Mouse (Mus musculus) frontal cortex, adult 2 months (tissue): Measurements from ENCODE around the gene Vwa7. TPM values are rescaled to one million over a fixed set of nuclear protein-coding genes. Genes with fewer than 3 reads are reported as not detected.
"Not testable (repeated sequence)": the region's sequence is repeated elsewhere in the genome, so short reads cannot be mapped to it uniquely, and the experiment has no call there.

Source experiments
- DNase-seq, 2 experiments: peaks; one replicate each; pipeline ENCODE4 v3.0.0; 2022; ENCODE audit warnings: low spot score in 1 of 2; ENCODE audit errors: extremely low spot score in 1 of 2
- polyA plus RNA-seq: library from polyadenylated mRNA; depleted of rRNA; stranded (reverse); fragments of >200 nt; gene quantifications from 2 replicates; pipeline ENCODE4 v1.2.3, GENCODE M21; 2012

The Vwa7 gene
- polyA plus RNA-seq, 1 experiment: 0.48 TPM

DNA sequence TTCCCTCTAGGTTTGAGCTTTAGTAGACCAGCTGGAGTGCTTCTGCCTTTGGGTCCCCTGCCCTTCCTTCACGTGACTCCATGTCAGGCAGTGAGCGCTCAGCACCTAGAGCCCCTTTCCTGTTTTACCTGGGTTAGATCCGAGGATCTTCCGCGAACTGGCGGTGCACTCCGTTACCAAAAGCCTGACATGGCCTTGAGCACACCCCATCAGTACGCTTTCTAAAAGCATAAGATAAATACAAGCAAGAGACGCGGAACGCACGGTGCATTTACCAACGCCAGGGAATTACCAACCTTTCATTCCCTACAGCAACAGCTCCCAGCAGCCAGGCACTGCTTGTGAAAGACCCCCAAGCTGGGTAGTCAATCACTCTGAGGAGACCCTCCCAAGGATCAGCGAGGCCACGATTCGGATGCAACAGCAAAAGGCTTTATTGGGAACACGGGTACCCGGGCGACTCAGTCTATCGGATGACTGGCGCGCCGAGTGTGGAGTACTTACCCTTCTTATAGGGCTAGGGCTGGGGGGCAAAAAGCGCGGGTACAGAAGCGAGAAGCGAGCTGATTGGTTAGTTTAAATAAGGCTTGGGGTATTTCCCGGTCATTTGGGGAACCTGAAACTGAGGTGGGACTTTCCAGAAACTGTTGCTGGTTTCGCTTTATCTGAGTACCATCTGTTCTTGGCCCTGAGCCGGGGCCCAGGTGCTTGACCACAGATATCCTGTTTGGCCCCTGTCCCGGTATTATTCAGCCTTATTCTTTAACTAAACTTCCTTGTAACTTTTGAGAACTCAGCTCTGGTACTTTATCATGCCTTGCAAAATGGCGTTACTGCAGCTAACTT, 16.3 kb upstream of the Vwa7 start:
- DNase-seq: not testable (repeated sequence)

- peak; percentile 33 to 73 for DNase-seq
Observed at GRCm38 (mm10) chr17:35000717-35001451, 15.5 kb upstream of the Vwa7 start, which contains the start of gene Vars. Vars (plus strand) TSS chr17:35000987.

GRCm38 (mm10) chr17:35001452-35002152, 14.8 kb upstream of the Vwa7 start:
- peak in 1 of 2 experiments; percentile 56 for DNase-seq

GRCm38 (mm10) chr17:35002153-35002865, 14.1 kb upstream of the Vwa7 start:
- no peak for DNase-seq

DNA sequence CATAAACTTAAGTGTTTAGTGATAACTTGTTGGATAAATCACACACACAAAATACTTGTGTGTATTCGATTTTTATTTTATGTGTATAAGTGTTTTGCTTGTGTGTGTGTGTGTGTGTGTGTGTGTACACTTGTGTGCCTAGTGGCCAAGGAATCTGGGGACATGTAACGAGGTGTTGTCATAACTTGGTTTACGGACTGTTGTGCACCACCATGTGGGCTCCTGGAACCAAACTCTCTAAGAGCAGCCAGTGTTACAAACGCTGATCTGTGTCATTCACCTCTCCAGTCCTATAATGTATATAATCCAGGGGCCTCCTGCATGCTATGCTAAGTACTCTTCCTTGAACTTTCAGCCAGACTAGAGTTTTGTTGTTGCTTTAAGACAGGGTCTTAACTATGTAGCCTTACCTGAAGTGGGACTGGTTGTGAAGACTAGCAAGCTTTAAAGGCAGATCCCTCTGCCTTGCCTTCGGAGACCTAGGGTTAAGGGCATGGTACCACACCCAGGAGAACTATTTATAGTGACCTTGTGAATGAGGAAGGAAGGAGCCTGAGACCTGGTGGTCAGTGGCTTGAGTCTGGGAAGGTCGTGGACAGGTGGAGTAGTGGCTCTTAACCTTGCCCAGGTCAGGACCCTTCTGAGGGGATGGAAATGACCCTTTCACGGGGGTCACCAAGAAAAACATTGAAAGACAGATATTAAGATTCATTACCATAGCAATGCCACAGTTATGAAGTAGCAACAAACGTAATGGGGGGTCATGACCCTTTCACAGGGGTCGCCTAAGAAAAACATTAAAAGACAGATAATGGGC, 13.1 kb upstream of the Vwa7 start:
- no peak for DNase-seq

GRCm38 (mm10) chr17:35004075-35004717, 12.2 kb upstream of the Vwa7 start:
- no peak for DNase-seq

- no peak for DNase-seq
Observed at GRCm38 (mm10) chr17:35005158-35005557, 11.2 kb upstream of the Vwa7 start.

- not testable (repeated sequence) for DNase-seq
Observed at GRCm38 (mm10) chr17:35005902-35006301, 10.5 kb upstream of the Vwa7 start.

DNA sequence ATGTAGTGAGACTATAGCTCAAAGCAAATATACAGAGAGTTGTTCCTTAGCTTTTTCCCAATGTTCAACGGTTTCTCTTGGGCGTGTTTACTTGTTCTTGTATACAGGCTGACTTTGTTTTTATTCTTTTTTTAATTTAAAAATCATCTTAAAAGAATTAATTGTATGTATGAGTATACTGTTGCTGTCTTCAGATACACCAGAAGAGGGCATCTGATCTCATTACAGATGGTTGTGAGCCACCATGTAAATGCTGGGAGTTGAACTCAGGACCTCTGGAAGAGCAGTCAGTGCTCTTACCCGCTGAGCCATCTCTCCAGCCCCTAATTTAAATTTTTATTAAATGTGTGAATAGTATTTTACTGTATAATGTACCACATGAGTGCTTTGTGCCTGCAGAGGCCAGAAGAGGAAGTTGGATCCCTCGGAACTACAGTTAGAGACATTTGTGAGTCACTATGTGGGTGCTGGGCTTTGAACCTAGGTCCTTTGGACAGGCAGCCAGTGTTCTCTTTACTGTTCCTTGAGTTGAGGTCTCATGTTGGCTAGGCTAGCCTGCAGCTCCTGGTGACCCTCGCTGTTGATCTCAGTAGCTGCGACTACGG, 8.9 kb upstream of the Vwa7 start:
- DNase-seq: no peak

DNA sequence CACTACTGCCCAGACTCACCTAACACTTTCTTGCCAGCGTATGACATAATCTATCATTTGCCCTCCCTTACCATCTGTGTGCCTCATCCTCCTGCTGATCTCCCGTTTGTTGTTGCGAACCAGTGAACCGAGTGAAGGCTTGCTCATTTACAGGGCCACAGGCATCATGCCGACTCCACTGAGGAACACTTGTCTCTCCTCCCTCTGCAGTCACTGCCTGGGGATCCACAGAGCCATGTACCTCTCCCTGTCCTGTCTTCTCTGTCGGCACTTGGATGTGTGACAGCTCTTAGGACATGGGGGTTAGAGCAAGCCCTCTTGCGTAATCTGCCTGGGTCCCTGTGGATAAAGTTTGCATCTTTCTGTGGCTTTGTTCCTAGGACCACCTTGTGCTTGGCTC, 6.8 kb upstream of the Vwa7 start:
- no peak for DNase-seq

DNA sequence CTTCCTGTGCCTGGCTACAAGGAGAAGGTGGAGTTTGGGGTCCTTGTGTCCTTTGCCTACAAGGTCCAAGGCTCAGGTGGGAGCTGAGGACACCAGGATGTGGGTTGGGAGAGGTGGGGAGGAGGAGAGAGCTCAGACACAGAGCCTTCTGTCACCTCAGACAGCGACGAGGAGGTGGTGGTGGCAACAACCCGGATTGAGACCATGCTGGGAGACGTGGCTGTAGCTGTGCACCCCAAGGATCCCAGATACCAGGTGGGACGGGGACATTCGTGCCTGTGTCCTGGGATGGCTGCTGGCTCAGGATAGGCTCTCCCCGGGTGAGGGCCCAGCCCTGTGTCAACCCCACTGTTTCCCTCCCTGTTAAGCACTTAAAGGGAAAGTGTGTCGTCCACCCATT, 4.9 kb upstream of the Vwa7 start:
- no peak for DNase-seq

GRCm38 (mm10) chr17:35012430-35012829, 3.9 kb upstream of the Vwa7 start:
- DNase-seq: no peak

DNA sequence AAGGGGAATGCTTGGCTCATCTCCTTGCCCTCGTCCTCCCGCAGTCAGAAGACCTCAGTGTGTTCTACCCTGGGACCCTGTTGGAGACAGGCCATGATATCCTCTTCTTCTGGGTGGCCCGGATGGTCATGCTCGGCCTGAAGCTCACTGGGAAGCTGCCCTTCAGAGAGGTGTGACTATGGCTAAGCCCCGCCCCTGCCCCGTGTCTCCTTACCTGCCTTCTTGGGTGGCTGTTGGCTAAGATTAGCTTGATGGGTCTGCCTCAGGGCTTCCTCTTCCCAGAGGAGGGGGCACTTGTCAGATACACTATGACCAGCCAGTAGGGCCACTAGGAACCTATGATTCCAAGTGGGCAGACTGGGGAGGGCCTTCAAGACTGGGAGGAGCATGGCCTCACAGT, 3.2 kb upstream of the Vwa7 start:
- DNase-seq: no peak

DNA sequence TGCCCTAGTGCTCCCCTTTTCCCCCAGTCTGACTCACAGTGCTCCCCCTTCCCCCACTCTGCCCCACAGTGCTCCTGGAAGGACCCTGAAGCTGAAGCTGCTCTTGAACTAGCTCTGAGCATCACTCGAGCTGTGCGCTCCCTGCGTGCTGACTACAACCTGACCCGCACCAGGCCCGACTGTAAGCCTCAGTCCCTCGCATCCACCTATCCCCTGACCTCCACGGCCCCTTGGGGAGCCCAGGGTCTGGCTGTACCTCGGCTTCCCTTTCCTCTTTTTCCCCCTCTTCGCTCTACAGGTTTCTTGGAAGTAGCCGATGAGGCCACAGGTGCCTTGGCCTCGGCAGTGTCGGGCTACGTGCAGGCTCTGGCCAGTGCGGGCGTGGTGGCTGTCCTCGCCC, 1.1 kb upstream of the Vwa7 start:
- no peak for DNase-seq

DNA sequence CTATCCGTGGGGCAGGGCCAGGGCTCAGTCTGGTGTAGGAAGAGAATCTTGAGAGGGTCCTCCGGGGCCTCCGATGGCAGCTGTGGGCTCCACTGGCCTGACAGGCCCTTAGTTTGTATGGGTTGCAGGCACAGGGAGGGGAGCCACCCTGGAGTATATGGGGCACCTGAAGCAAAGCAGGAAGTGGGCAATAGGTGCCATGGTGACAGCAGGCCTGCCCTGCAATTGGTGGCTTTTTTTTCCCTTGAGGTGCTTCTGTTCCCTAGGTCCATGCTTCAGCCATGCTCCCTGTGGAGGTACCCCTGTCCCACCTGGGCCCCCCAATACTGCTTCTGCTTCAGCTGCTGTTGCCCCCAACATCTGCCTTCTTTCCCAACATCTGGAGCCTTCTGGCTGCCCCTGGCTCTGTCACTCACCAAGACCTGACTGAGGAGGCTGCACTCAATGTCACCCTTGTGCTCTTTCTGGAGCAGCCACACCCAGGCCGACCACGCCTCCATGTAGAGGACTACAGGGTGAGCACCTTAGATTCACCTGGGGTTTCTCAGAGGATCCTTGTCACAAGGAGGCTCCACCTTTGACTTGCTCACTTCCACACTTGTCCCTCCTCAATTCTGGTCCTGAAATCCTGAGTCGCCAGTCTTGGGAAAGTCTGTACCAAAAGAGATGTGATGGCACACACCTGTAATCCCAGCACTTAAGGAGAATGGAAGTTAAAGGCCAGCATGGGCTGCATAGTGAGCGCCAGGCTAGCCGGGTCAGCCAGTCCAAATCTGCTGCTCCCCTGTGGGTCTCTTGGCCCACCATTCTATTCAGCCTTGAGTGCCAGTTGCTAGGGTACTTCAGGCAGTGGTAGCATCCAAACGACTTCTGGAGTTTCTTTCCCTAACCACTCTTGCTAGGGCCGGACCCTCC, 669 bp downstream of the Vwa7 start:
- DNase-seq: no peak

GRCm38 (mm10) chr17:35017706-35018030, 1.3 kb downstream of the Vwa7 start:
- DNase-seq: no peak

DNA sequence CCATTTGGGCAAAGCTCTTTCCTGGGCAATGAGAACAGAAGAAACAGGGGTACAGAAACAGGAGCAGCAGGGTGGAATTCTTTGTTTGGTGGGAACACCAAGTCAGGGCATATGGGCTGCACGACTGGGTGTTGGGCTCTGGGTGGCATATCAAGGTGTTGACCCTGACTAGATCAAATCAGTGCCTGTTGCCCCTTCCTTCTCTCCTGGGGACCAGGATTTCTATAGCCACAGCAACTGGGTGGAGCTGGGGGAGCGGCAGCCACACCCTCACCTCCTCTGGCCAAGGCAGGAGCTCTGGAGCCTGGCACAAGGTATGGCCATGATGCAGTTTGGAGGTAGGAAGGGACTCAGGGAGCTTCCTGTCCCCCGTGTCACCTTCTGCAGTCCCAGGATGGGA, 1.8 kb downstream of the Vwa7 start:
- no peak for DNase-seq

- no peak for DNase-seq
Observed at GRCm38 (mm10) chr17:35019894-35020293, 3.5 kb downstream of the Vwa7 start.
